Mouse (Mus musculus): Measurements from ENCODE around the gene Spc25. TPM values are rescaled to one million over a fixed set of nuclear protein-coding genes. Genes with fewer than 3 reads are reported as not detected.
A peak's percentile ranks its signal among the peaks of the same experiment; 100 is the strongest.

The Spc25 gene
- polyA plus RNA-seq, 1 experiment from 2014 or later: 123 TPM

- Histone ChIP-seq H3K27me3 (replicated peaks; ENCODE audit: control insufficient read depth, insufficient read depth, low read length) (no peaks in the 10 kb centered on the region), H3K9ac (ENCODE audit: low read depth, low read length) (no peak overlapping the region), H3K27ac (ENCODE audit: low read length) (no peak overlapping the region), H3K9me3 (ENCODE audit: control insufficient read depth, low read length) (no peaks in the 10 kb centered on the region), H3K4me3 (ENCODE audit: low read length) (no peak overlapping the region), H3K4me1 (ENCODE audit: control insufficient read depth, insufficient read depth, low read length) (no peaks in the 10 kb centered on the region), H3K4me2 (ENCODE audit: low read depth, low read length) (no peak overlapping the region), H3K36me3 (ENCODE audit: control insufficient read depth, insufficient read depth, low read length) (peaks cover 15% of the 10 kb centered on the region; the same call in 1 of the 2 replicates)
- 75% methylated on average over 5 of the region's 5 CpGs for WGBS
- ATAC-seq: no peak
These were observed 12.4 kb downstream of the Spc25 start for GRCm38 (mm10) chr2:69193555-69193954.

GRCm38 (mm10) chr2:69191059-69191458, 14.9 kb downstream of the Spc25 start:
- Histone ChIP-seq H3K36me3 (ENCODE audit: control insufficient read depth, insufficient read depth, low read length) (peaks cover 11% of the 10 kb centered on the region; the same call in 1 of the 2 replicates), H3K4me2 (ENCODE audit: low read depth, low read length) (no peak overlapping the region), H3K4me3 (ENCODE audit: low read length) (no peak overlapping the region), H3K27ac (ENCODE audit: low read length) (no peak overlapping the region), H3K9ac (ENCODE audit: low read depth, low read length) (no peak overlapping the region), H3K27me3 (replicated peaks; ENCODE audit: control insufficient read depth, insufficient read depth, low read length) (no peaks in the 10 kb centered on the region), H3K9me3 (ENCODE audit: control insufficient read depth, low read length) (no peaks in the 10 kb centered on the region), H3K4me1 (ENCODE audit: control insufficient read depth, insufficient read depth, low read length) (no peaks in the 10 kb centered on the region)
- WGBS: 80% methylated on average over 5 of the region's 5 CpGs
- no peak for ATAC-seq

- no peaks in the 10 kb centered on the region for H3K27me3 ChIP-seq (replicated peaks; ENCODE audit: control insufficient read depth, insufficient read depth, low read length)
- no peak overlapping the region for H3K27ac ChIP-seq (ENCODE audit: low read length)
- H3K9ac ChIP-seq (ENCODE audit: low read depth, low read length): no peak overlapping the region
- peaks cover 11% of the 10 kb centered on the region; the same call in 1 of the 2 replicates for H3K36me3 ChIP-seq (ENCODE audit: control insufficient read depth, insufficient read depth, low read length)
- H3K4me2 ChIP-seq (ENCODE audit: low read depth, low read length): no peak overlapping the region
- WGBS: 73% methylated on average over 4 of the region's 4 CpGs
- H3K9me3 ChIP-seq (ENCODE audit: control insufficient read depth, low read length): no peaks in the 10 kb centered on the region
- H3K4me1 ChIP-seq (ENCODE audit: control insufficient read depth, insufficient read depth, low read length): no peaks in the 10 kb centered on the region
- H3K4me3 ChIP-seq (ENCODE audit: low read length): no peak overlapping the region
- ATAC-seq: no peak
These were observed 16.8 kb downstream of the Spc25 start for GRCm38 (mm10) chr2:69189222-69189621.

- Histone ChIP-seq H3K9me3 (ENCODE audit: control insufficient read depth, low read length) (no peaks in the 10 kb centered on the region), H3K9ac (ENCODE audit: low read depth, low read length) (no peak overlapping the region), H3K4me3 (ENCODE audit: low read length) (no peak overlapping the region), H3K27me3 (replicated peaks; ENCODE audit: control insufficient read depth, insufficient read depth, low read length) (no peaks in the 10 kb centered on the region), H3K36me3 (ENCODE audit: control insufficient read depth, insufficient read depth, low read length) (peaks cover 7% of the 10 kb centered on the region; the same call in 1 of the 2 replicates), H3K4me2 (ENCODE audit: low read depth, low read length) (no peak overlapping the region), H3K4me1 (ENCODE audit: control insufficient read depth, insufficient read depth, low read length) (no peaks in the 10 kb centered on the region), H3K27ac (ENCODE audit: low read length) (no peak overlapping the region)
- no peak for ATAC-seq
- 84% methylated on average over 6 of the region's 6 CpGs for WGBS
These were observed 17.3 kb downstream of the Spc25 start for GRCm38 (mm10) chr2:69188732-69189131.

- H3K4me3 ChIP-seq (ENCODE audit: low read length): no peak overlapping the region
These were observed 18.0 kb downstream of the Spc25 start for GRCm38 (mm10) chr2:69187990-69188389.

GRCm38 (mm10) chr2:69179721-69180120, 26.3 kb downstream of the Spc25 start:
- no peak for ATAC-seq
- Histone ChIP-seq H3K36me3 (ENCODE audit: control insufficient read depth, insufficient read depth, low read length) (no peaks in the 10 kb centered on the region), H3K27me3 (replicated peaks; ENCODE audit: control insufficient read depth, insufficient read depth, low read length) (no peaks in the 10 kb centered on the region), H3K4me3 (ENCODE audit: low read length) (no peak overlapping the region), H3K27ac (ENCODE audit: low read length) (no peak overlapping the region), H3K4me1 (ENCODE audit: control insufficient read depth, insufficient read depth, low read length) (no peaks in the 10 kb centered on the region), H3K4me2 (ENCODE audit: low read depth, low read length) (no peak overlapping the region), H3K9me3 (ENCODE audit: control insufficient read depth, low read length) (no peaks in the 10 kb centered on the region), H3K9ac (ENCODE audit: low read depth, low read length) (no peak overlapping the region)
- WGBS: 88% methylated on average over 4 of the region's 4 CpGs

More at GRCm38 (mm10) chr2:69187990-69188389, 18.0 kb downstream of the Spc25 start:
- Histone ChIP-seq H3K9me3 (ENCODE audit: control insufficient read depth, low read length) (no peaks in the 10 kb centered on the region), H3K9ac (ENCODE audit: low read depth, low read length) (no peak overlapping the region), H3K4me1 (ENCODE audit: control insufficient read depth, insufficient read depth, low read length) (no peaks in the 10 kb centered on the region), H3K27me3 (replicated peaks; ENCODE audit: control insufficient read depth, insufficient read depth, low read length) (no peaks in the 10 kb centered on the region), H3K36me3 (ENCODE audit: control insufficient read depth, insufficient read depth, low read length) (0 out of 2 replicates have a peak, but pooled peaks cover under 1% of the 10 kb centered on the region), H3K4me2 (ENCODE audit: low read depth, low read length) (no peak overlapping the region), H3K27ac (ENCODE audit: low read length) (no peak overlapping the region)
- no peak for ATAC-seq
- WGBS: 88% methylated on average over 2 of the region's 2 CpGs

GRCm38 (mm10) chr2:69175296-69175695, 30.7 kb downstream of the Spc25 start:
- 65% methylated on average over 5 of the region's 5 CpGs for WGBS
- H3K9ac ChIP-seq (ENCODE audit: low read depth, low read length): no peak overlapping the region
- ATAC-seq: no peak
- no peak overlapping the region for H3K27ac ChIP-seq (ENCODE audit: low read length)
- H3K9me3 ChIP-seq (ENCODE audit: control insufficient read depth, low read length): no peaks in the 10 kb centered on the region
- no peaks in the 10 kb centered on the region for H3K4me1 ChIP-seq (ENCODE audit: control insufficient read depth, insufficient read depth, low read length)
- H3K27me3 ChIP-seq (replicated peaks; ENCODE audit: control insufficient read depth, insufficient read depth, low read length): no peaks in the 10 kb centered on the region
- no peaks in the 10 kb centered on the region for H3K36me3 ChIP-seq (ENCODE audit: control insufficient read depth, insufficient read depth, low read length)
- H3K4me3 ChIP-seq (ENCODE audit: low read length): no peak overlapping the region
- no peak overlapping the region for H3K4me2 ChIP-seq (ENCODE audit: low read depth, low read length)

GRCm38 (mm10) chr2:69170395-69171077, 35.5 kb downstream of the Spc25 start:
- no peak overlapping the region for H3K4me2 ChIP-seq (ENCODE audit: low read depth, low read length)
- no peaks in the 10 kb centered on the region for H3K9me3 ChIP-seq (ENCODE audit: control insufficient read depth, low read length)
- 43% methylated on average over 9 of the region's 9 CpGs for WGBS
- no peaks in the 10 kb centered on the region for H3K27me3 ChIP-seq (replicated peaks; ENCODE audit: control insufficient read depth, insufficient read depth, low read length)
- no peak overlapping the region for H3K27ac ChIP-seq (ENCODE audit: low read length)
- H3K36me3 ChIP-seq (ENCODE audit: control insufficient read depth, insufficient read depth, low read length): no peaks in the 10 kb centered on the region
- ATAC-seq: no peak
- no peak overlapping the region for H3K9ac ChIP-seq (ENCODE audit: low read depth, low read length)
- H3K4me3 ChIP-seq (ENCODE audit: low read length): no peak overlapping the region
- H3K4me1 ChIP-seq (ENCODE audit: control insufficient read depth, insufficient read depth, low read length): no peaks in the 10 kb centered on the region

GRCm38 (mm10) chr2:69158907-69159306, 47.1 kb downstream of the Spc25 start:
- H3K27me3 ChIP-seq (replicated peaks; ENCODE audit: control insufficient read depth, insufficient read depth, low read length): no peaks in the 10 kb centered on the region
- no peaks in the 10 kb centered on the region; the same call in 1 of the 2 replicates for H3K4me1 ChIP-seq (ENCODE audit: control insufficient read depth, insufficient read depth, low read length)
- H3K4me3 ChIP-seq (ENCODE audit: low read length): no peak overlapping the region
- no peak overlapping the region for H3K9ac ChIP-seq (ENCODE audit: low read depth, low read length)
- no peaks in the 10 kb centered on the region for H3K9me3 ChIP-seq (ENCODE audit: control insufficient read depth, low read length)
- no peaks in the 10 kb centered on the region for H3K36me3 ChIP-seq (ENCODE audit: control insufficient read depth, insufficient read depth, low read length)
- ATAC-seq: peak; percentile 78
- no peak overlapping the region for H3K27ac ChIP-seq (ENCODE audit: low read length)
- H3K4me2 ChIP-seq (ENCODE audit: low read depth, low read length): no peak overlapping the region

- Histone ChIP-seq H3K4me2 (ENCODE audit: low read depth, low read length) (no peak overlapping the region), H3K9ac (ENCODE audit: low read depth, low read length) (no peak overlapping the region), H3K36me3 (ENCODE audit: control insufficient read depth, insufficient read depth, low read length) (no peaks in the 10 kb centered on the region), H3K27me3 (replicated peaks; ENCODE audit: control insufficient read depth, insufficient read depth, low read length) (no peaks in the 10 kb centered on the region), H3K27ac (ENCODE audit: low read length) (no peak overlapping the region), H3K9me3 (ENCODE audit: control insufficient read depth, low read length) (no peaks in the 10 kb centered on the region), H3K4me3 (ENCODE audit: low read length) (no peak overlapping the region), H3K4me1 (ENCODE audit: control insufficient read depth, insufficient read depth, low read length) (peaks cover 4% of the 10 kb centered on the region; the same call in 1 of the 2 replicates)
- ATAC-seq: no peak
- WGBS: 58% methylated on average over 7 of the region's 7 CpGs
These were observed 49.7 kb downstream of the Spc25 start for GRCm38 (mm10) chr2:69156283-69156682.

All from intestine, embryonic 16.5 days (tissue).